Mouse (Mus musculus) bone marrow, adult 2 months (tissue): Measurements from ENCODE around the gene Gm5640. TPM values are rescaled to one million over a fixed set of nuclear protein-coding genes. Genes with fewer than 3 reads are reported as not detected.
"Not testable (repeated sequence)": the region's sequence is repeated elsewhere in the genome, so short reads cannot be mapped to it uniquely, and the experiment has no call there.

Source experiments
- H3K27ac ChIP-seq: fragments of 200-500 bp; 2 replicates; pipeline ENCODE4 v1.5.1; 2012; ENCODE audit warnings: low read depth, mild to moderate bottlenecking, control low read depth, inconsistent platforms, low read length; ENCODE audit not compliant: control insufficient read depth, poor library complexity, insufficient read depth
- H3K4me1 ChIP-seq: fragments of 200-500 bp; 2 replicates; pipeline ENCODE4 v1.6.1; 2011; ENCODE audit warnings: low read length; ENCODE audit not compliant: control insufficient read depth, insufficient read depth
- H3K4me3 ChIP-seq: fragments of 200-500 bp; replicated peaks from 2 replicates; pipeline ENCODE3; 2011; ENCODE audit warnings: mild to moderate bottlenecking, low read depth, low read length, control low read depth; ENCODE audit not compliant: control insufficient read depth
- CTCF ChIP-seq: fragments of 200-500 bp; IDR thresholded peaks from 2 replicates; pipeline ENCODE4 v1.5.1; 2011; ENCODE audit warnings: low read length, control low read depth; ENCODE audit not compliant: control insufficient read depth, insufficient read depth
- POLR2A ChIP-seq: fragments of 200-500 bp; IDR thresholded peaks from 2 replicates; pipeline ENCODE4 v1.6.1; 2011; ENCODE audit warnings: low read depth, mild to moderate bottlenecking, control low read depth, low read length, borderline replicate concordance; ENCODE audit not compliant: control insufficient read depth
- WGBS: fragments of 180-500 bp; shearing (Covaris S2); methylation state at CpG from one replicate; pipeline ENCODE4 v1.1.7; 2018; 5-methylcytosine and 5-hydroxymethylcytosine counted together
- polyA plus RNA-seq: library from polyadenylated mRNA; stranded (reverse); fragments of >200 nt; gene quantifications from 2 replicates; pipeline ENCODE4 v1.2.4, GENCODE M21; 2011; ENCODE audit warnings: low replicate concordance; ENCODE audit not compliant: missing spikeins, insufficient read depth, insufficient read length

Gm5640 gene
- not detected in 2 replicates for polyA plus RNA-seq

DNA sequence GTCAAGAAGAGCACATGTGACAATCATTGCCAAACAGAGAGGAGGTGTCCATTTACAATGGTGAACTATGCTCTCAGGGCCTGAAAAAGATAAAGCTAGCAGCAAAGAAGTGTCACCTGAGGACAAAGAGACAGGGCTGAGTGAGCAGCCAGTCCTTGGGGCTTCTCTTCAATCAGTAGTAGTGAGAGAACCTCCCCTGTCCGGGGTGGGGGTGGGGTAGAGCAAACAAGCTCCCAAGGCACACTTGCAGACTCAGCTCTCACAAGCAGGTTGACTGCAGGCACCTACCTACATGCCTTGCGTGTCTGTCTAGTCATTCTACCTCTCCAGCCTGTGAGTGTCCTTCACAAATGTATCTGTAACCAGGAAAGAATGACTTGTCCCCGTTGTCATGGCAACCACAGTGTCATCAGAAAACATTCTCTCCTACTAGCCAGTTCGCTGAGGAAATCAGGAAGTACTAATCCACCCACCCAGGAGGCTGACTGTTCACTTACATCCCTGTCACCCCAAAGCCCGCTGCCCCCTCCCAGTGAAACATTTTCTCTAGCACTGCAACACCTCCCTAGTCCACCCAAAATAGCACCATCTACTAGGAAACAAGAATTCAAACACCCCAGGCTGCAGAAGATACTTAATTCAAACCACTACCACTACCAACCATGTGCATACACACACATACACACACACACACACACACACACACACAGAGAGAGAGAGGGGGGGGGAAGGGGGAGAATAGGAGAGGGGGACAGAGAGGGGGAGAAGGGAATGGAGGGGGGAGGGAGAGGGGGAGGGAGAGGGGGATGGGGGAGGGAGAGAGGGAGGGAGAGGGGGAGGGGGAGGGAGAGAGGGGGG is at the start of gene Gm5640:
TSS of gene Gm5640 (minus strand) at position 170 of the 858 bp plus-strand sequence.
- WGBS: 47% methylated on average over 4 of the region's 5 CpGs
- not testable (repeated sequence) for H3K4me3 ChIP-seq, H3K27ac ChIP-seq, H3K4me1 ChIP-seq

GRCm38 (mm10) chrX:74646393-74646792 is 958 bp upstream of the Gm5640 start:
- not testable (repeated sequence) for H3K4me3 ChIP-seq, H3K27ac ChIP-seq, H3K4me1 ChIP-seq
- no CpG with 5 or more reads among the region's 1 CpGs for WGBS

DNA sequence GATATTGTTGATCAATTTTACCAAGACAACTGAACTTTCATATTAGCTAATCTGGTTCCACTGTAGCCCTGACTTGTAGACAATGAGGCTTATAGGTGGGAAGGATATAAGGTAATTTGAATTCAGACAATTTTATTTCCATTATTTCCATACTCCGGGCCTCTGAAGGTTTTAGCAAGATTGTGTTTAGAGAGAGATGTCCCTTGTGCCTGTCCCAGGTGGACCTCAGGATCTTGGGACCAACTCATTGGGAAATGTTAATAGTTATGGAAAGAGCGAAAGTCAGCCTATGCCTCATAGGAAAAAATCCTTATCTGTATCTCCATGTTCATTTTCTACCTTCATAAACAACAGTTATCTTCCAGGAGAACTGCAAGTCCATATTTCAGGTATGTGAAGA is 53.1 kb downstream of the Gm5640 start, which contains the start of gene Olfr1325:
TSS of gene Olfr1325 (plus strand) at position 301 of the 400 bp plus-strand sequence.
- Histone ChIP-seq H3K4me3 (no peak within 1 kb of the TSS), H3K27ac (no peak within 1 kb of the TSS), H3K4me1 (no peaks in the 10 kb centered on the region)
- 79% methylated on average over 2 of the region's 2 CpGs for WGBS
- TF ChIP-seq POLR2A (no peak), CTCF (no peak)

Other genes starting within 250 kb of the Gm5640 start
- 20.9 and 33.4 TPM in 2 replicates for gene G6pdx, start 216.4 kb downstream of the Gm5640 start, polyA plus RNA-seq
- not detected in 2 replicates for gene Gm6880, start 164.2 kb downstream of the Gm5640 start, polyA plus RNA-seq
- not detected in 2 replicates for gene Olfr1326-ps1, start 70.7 kb downstream of the Gm5640 start, polyA plus RNA-seq
- gene Olfr1325, start 53.0 kb downstream of the Gm5640 start, polyA plus RNA-seq: not detected in 2 replicates
- gene Gm6890, start 95.3 kb upstream of the Gm5640 start, polyA plus RNA-seq: not detected in 2 replicates
- not detected in 2 replicates for gene Gm5936, start 191.6 kb upstream of the Gm5640 start, polyA plus RNA-seq